Mouse (Mus musculus) B cell, adult 2 months (primary cell): ENCODE results near the gene Myh10.

Experiments
- DNase-seq, 2 experiments: peaks; one replicate each; pipeline ENCODE4 v3.0.0; 2022

The Myh10 gene

GRCm38 (mm10) chr11:68864544-68865189 is 173.3 kb downstream of the Myh10 start:
- DNase-seq: no peak
